Mouse (Mus musculus) effector memory CD4-positive, alpha-beta T cell, adult 5 months (primary cell): ENCODE results near the gene Tepsin. TPM values are rescaled to one million over a fixed set of nuclear protein-coding genes. Genes with fewer than 3 reads are reported as not detected.

Experiments used
- polyA plus RNA-seq: library from polyadenylated mRNA; unstranded; fragments of 100-300 nt; shearing (Covaris generic); gene quantifications from one replicate; pipeline ENCODE4 v1.2.1, GENCODE M21; 2017

Gene Tepsin
- polyA plus RNA-seq: 17.0 TPM

DNA sequence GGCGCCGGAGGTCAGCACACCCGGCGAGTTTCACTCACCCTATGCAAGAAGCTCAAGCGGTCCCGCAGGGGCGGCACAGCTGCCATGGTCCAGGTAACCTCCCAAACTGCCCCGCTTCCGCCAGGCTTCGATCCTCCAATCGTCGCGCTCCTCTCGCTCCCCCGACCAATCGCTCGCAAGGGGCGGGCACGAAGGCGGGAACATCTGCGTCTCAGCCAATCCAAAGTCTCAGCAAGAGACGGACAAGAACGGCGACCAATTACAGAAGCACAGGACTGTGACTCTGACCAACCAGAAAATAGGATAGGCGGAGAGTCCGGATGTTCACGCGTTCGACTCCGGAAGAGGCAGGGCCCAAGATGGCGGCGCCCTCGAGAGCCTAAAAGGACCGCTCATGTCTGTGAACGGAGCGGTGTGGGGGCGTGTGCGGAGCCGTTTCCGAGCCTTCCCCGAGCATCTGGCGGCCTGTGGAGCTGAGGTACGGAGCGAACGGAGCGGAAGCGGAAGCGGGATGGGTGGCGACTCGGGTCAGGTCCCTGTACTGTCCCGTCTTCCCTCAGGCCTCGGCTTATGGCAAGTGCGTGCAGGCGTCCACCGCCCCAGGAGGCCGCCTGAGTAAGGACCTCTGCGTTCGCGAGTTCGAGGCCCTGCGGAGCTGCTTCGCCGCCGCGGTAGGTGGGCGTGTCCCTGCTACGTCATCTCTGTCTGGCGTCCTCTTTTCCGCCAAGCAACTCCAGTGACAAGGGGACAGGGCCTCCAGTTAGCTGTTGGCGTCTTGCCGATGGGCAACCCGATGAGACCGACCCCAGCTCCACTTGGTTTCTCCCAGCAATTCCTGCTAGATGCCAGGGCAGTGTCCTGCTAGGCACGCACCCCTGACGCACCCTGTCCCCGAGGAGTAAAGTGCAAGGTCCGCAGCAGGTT lies at the start of gene Tepsin, which contains the start of gene Ndufaf8:
Gene Tepsin (minus strand): TSS at position 144 of the 924 bp plus-strand sequence.
Gene Ndufaf8 (plus strand): TSS at position 341 of the 924 bp plus-strand sequence.

DNA sequence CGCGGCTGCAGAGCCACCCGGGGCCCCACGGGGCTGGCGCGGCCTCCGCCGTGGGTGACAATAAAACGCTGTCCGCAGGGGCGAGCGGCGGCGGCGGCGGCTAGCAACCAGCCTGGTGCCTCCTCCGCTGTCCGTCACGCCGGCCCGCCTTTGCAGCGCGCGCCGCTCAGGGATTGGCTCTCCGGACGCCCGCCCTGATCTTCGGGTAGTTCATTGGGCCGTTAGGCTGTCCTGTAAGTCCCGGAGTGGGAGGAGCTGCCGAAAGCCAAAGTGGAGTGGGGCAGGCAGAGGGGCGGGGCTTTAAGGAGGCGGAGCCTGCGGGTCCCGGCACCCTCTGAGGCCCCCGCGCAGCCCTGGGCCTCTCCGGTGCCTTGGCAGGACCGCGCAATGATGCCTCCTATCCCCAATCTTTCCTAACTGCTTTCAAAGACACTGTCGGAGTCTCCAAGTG lies 11.8 kb downstream of the Tepsin start, which contains the start of gene Cep131:
Gene Cep131 (minus strand): TSS at position 126 of the 451 bp plus-strand sequence.

DNA sequence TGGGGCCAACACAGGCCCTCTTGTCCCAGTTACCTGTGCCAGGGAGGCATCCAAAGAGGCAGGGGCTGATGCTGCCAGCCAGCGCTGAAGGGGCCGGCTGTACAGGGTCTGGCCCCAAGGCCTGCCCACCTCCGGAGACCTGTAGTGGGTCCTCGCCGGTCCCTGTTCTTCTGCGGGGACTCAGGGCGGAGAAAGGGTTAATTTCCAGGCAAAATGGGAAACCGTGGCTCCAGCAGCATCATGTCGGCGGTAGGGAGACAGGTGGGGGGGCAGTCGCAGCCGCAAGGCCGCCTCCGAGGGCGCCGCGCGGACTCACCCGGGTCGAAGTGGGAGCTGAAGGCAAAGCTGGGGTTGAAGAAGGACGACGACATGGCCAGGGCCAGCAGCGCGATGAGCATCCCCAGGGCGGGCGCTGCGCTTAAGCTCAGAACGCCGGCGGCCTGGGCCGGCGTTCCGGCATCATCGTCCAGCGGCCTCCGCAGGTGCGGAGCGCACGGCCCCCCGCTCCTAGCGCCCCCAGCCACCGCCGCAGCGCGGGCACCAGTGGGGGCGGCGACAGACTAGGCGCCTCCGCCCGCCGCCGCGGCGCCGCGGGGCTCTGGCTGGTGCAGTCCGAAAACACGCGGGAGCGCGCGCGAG lies 51.9 kb downstream of the Tepsin start, which contains the start of gene Aatk:
Gene Aatk (minus strand): TSS at position 615 of the 639 bp plus-strand sequence.

Other genes with a start within 250 kb of the Tepsin start
- 25.5 TPM for gene Chmp6, start 185.3 kb downstream of the Tepsin start, polyA plus RNA-seq
- gene Baiap2, start 156.0 kb downstream of the Tepsin start, polyA plus RNA-seq: 24.5 TPM
- gene Aatk, start 51.6 kb downstream of the Tepsin start, polyA plus RNA-seq: 0.10 TPM
- 4.9 TPM for gene Cep131, start 11.9 kb downstream of the Tepsin start, polyA plus RNA-seq
- 60.2 TPM for gene Ndufaf8, start 197 bp upstream of the Tepsin start, polyA plus RNA-seq
- 118 TPM for gene Slc38a10, start 52.6 kb upstream of the Tepsin start, polyA plus RNA-seq
- gene Bahcc1, start 134.2 kb upstream of the Tepsin start, polyA plus RNA-seq: 0.19 TPM
- 2,667 TPM for gene Actg1, start 249.8 kb upstream of the Tepsin start, polyA plus RNA-seq